Mouse (Mus musculus) heart, embryonic 14.5 days (tissue): ENCODE measurements around the gene Spink8. TPM values are rescaled to one million over a fixed set of nuclear protein-coding genes. Genes with fewer than 3 reads are reported as not detected.
A peak's percentile ranks its signal among the peaks of the same experiment; 100 is the strongest.

ENCODE experiments used
- ATAC-seq: fragments of 200-750 bp; cut with Nextera tagmentation; 2 replicates; pipeline ENCODE4 v1.8.0; 2017; ENCODE audit warnings: low read depth, moderate TSS enrichment; ENCODE audit not compliant: insufficient number of reproducible peaks, insufficient read depth, low FRiP score
- H3K27ac ChIP-seq, 2 experiments: fragments of 200-500 bp in 1 of 2; fragments of 300-500 bp in 1 of 2; sonication (generic) in 1 of 2; replicated peaks in 1 of 2; 2 replicates each; pipeline ENCODE4 v1.5.1; 2012 to 2014; ENCODE audit warnings: low read depth in 2 of 2, low read length in 2 of 2, control low read depth in 1 of 2, mild to moderate bottlenecking in 1 of 2, mixed read lengths in 1 of 2; ENCODE audit not compliant: control insufficient read depth in 1 of 2, insufficient read depth in 1 of 2
- H3K27me3 ChIP-seq: fragments of 300-500 bp; sonication (generic); 2 replicates; pipeline ENCODE4 v1.6.1; 2014; ENCODE audit warnings: mild to moderate bottlenecking, low read length, control low read depth; ENCODE audit not compliant: control insufficient read depth, insufficient read depth
- H3K36me3 ChIP-seq: fragments of 300-500 bp; sonication (generic); 2 replicates; pipeline ENCODE4 v1.6.1; 2014; ENCODE audit warnings: mild to moderate bottlenecking, control low read depth, low read length, mixed read lengths; ENCODE audit not compliant: control insufficient read depth, insufficient read depth
- H3K4me1 ChIP-seq, 2 experiments: fragments of 200-500 bp in 1 of 2; fragments of 300-500 bp in 1 of 2; sonication (generic) in 1 of 2; 2 replicates each; pipeline ENCODE4 v1.6.1; 2012 to 2014; ENCODE audit warnings: low read length in 2 of 2, control low read depth in 1 of 2, mixed read lengths in 1 of 2; ENCODE audit not compliant: control insufficient read depth in 2 of 2, insufficient read depth in 2 of 2
- H3K4me2 ChIP-seq: fragments of 300-500 bp; sonication (generic); 2 replicates; pipeline ENCODE4 v1.6.1; 2014; ENCODE audit warnings: mild to moderate bottlenecking, low read length
- H3K4me3 ChIP-seq, 2 experiments: fragments of 200-500 bp in 1 of 2; fragments of 300-500 bp in 1 of 2; sonication (generic) in 1 of 2; 2 replicates each; pipeline ENCODE4 v1.5.1; 2012 to 2014; ENCODE audit warnings: low read length in 2 of 2, mild to moderate bottlenecking in 2 of 2, control low read depth in 1 of 2, low read depth in 1 of 2, moderate library complexity in 1 of 2; ENCODE audit not compliant: control insufficient read depth in 1 of 2, insufficient read depth in 1 of 2
- H3K9ac ChIP-seq: fragments of 300-500 bp; sonication (generic); 2 replicates; pipeline ENCODE4 v1.6.1; 2014; ENCODE audit warnings: mild to moderate bottlenecking, low read length
- H3K9me3 ChIP-seq: fragments of 300-500 bp; sonication (generic); 2 replicates; pipeline ENCODE4 v1.6.1; 2016; ENCODE audit warnings: low read length, control low read depth; ENCODE audit not compliant: control insufficient read depth
- WGBS: fragments of 180-500 bp; shearing (Covaris S2); extraction: QIAGEN DNeasy Blood & Tissue Kit; methylation state at CpG from one replicate; pipeline ENCODE4 v1.1.7; 2014; 5-methylcytosine and 5-hydroxymethylcytosine counted together
- polyA plus RNA-seq: library from polyadenylated mRNA; unstranded; fragments of >200 nt; fragmentation: Nextera tagmentation; extraction: Ambion mirVana; gene quantifications from 2 replicates; pipeline ENCODE4 v1.2.1, GENCODE M21; 2014

Spink8 gene
- polyA plus RNA-seq, 1 experiment from 2014 or later = not detected

DNA sequence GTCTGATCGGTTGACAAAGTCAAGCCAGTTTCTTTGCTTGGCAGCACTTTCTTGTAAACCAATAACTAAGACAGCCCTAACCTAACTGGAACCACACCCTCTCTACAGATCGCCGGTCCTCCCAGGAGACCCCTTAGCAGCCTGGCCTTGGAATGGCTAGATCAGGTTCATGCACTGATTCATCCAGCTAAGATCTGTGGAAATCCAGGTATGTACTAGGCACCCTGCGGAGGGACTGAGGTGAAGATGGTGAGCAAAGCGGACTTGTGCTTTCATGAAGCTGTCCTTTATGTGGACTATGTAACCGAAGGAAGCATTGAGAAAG lies 21.0 kb downstream of the Spink8 start:
- peaks cover 22% of the 10 kb centered on the region for H3K36me3 ChIP-seq
- H3K9ac ChIP-seq = peak overlapping the region; percentile 80
- WGBS = 8% methylated on average over 6 of the region's 6 CpGs
- H3K4me1 ChIP-seq = peaks cover 4 to 8% of the 10 kb centered on the region in 2 experiments; a peak in 2 of 4 replicates
- H3K27ac ChIP-seq = peak overlapping the region in 1 of 2 experiments; percentile 75; a peak in 1 of 4 replicates
- H3K4me2 ChIP-seq = peak overlapping the region; percentile 95
- ATAC-seq = peak; percentile 43
- H3K9me3 ChIP-seq = no peaks in the 10 kb centered on the region
- peak overlapping the region; percentile 62 to 79 for H3K4me3 ChIP-seq
- no peaks in the 10 kb centered on the region for H3K27me3 ChIP-seq

GRCm38 (mm10) chr9:109849312-109849758 lies 37.3 kb downstream of the Spink8 start, which contains the start of gene Camp:
Gene Camp, minus strand, starts transcription at chr9:109849617.
- Histone ChIP-seq H3K27me3 (no peaks in the 10 kb centered on the region), H3K4me3 (no peak within 1 kb of the TSS), H3K9ac (no peak within 1 kb of the TSS), H3K27ac (no peak within 1 kb of the TSS), H3K9me3 (no peaks in the 10 kb centered on the region), H3K4me1 (peaks cover 0 to 5% of the 10 kb centered on the region in 2 experiments; a peak in 1 of 4 replicates), H3K36me3 (peaks cover 8% of the 10 kb centered on the region), H3K4me2 (no peak within 1 kb of the TSS)
- no peak for ATAC-seq
- 59% methylated on average over 6 of the region's 6 CpGs for WGBS

DNA sequence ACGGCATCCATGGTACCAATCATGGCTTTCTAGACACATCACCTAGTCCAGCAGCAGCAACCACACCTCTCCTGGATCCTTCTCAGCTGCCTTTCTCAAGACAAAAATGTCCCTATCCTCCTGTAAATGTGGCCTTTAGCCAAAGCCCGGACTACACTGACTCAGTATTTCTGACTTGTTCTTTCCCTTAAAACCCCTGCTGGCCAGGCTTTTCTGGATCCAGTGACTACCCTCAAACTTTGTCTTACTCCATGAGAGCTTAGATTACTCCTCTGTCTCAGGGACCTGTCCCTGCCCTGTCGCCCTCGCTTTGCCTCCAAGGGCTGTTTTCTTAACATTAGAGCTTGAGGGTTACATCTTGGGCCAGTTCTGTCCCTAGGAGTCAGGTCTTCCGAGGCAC lies 38.0 kb downstream of the Spink8 start:
- Histone ChIP-seq H3K4me2 (no peak overlapping the region), H3K9me3 (no peaks in the 10 kb centered on the region), H3K36me3 (peaks cover 6% of the 10 kb centered on the region; the same call in 1 of the 2 replicates), H3K4me1 (peaks cover 0 to 5% of the 10 kb centered on the region in 2 experiments; a peak in 1 of 4 replicates), H3K9ac (no peak overlapping the region), H3K27me3 (no peaks in the 10 kb centered on the region), H3K4me3 (no peak overlapping the region), H3K27ac (no peak overlapping the region)
- WGBS = 82% methylated on average over 5 of the region's 5 CpGs
- ATAC-seq = no peak

DNA sequence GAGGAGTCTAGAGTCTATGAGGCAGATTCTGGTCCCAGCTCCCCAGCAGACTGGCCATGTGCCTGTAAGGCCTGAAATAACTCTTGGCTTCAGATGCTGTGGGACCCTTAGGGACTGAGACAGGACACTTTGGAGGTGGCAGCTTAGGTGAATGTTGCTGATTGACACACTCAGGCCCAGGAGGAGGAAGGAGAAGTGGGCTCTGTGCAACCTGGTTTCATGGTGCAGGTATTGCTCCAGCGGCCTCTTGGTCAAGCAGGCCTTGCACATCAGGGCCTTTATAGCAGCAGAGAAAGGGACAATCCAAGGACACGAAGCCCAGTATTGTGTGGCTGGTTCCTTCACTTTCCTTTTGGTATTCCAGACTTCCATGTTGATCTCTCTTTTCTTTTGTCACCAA lies 42.3 kb downstream of the Spink8 start:
- 75% methylated on average over 2 of the region's 2 CpGs for WGBS
- H3K4me3 ChIP-seq = no peak overlapping the region
- H3K27ac ChIP-seq = no peak overlapping the region
- H3K9ac ChIP-seq = no peak overlapping the region
- no peak for ATAC-seq
- no peaks in the 10 kb centered on the region for H3K36me3 ChIP-seq
- no peaks in the 10 kb centered on the region for H3K27me3 ChIP-seq
- 0 out of 4 replicates have a peak, but pooled peaks cover 0 to under 1% of the 10 kb centered on the region in 2 experiments for H3K4me1 ChIP-seq
- H3K4me2 ChIP-seq = no peak overlapping the region
- no peaks in the 10 kb centered on the region for H3K9me3 ChIP-seq

GRCm38 (mm10) chr9:109855947-109856346 lies 43.9 kb downstream of the Spink8 start:
- ATAC-seq = no peak
- no peaks in the 10 kb centered on the region for H3K27me3 ChIP-seq
- no peaks in the 10 kb centered on the region for H3K36me3 ChIP-seq
- no peak overlapping the region for H3K4me3 ChIP-seq
- no peak overlapping the region for H3K9ac ChIP-seq
- H3K4me1 ChIP-seq = no peaks in the 10 kb centered on the region
- H3K9me3 ChIP-seq = no peaks in the 10 kb centered on the region
- no peak overlapping the region for H3K4me2 ChIP-seq
- 63% methylated on average over 6 of the region's 6 CpGs for WGBS
- no peak overlapping the region for H3K27ac ChIP-seq

- 12% methylated on average over 20 of the region's 20 CpGs for WGBS
- Histone ChIP-seq H3K27me3 (no peaks in the 10 kb centered on the region), H3K4me1 (no peaks in the 10 kb centered on the region), H3K9me3 (no peaks in the 10 kb centered on the region), H3K4me3 (peak overlapping the region in 1 of 2 experiments; percentile 0; a peak in 1 of 4 replicates), H3K27ac (no peak overlapping the region), H3K36me3 (no peaks in the 10 kb centered on the region), H3K4me2 (peak overlapping the region; percentile 48), H3K9ac (no peak overlapping the region)
- ATAC-seq = 0 out of 2 replicates have a peak, but pooled peaks have one; percentile 26
These were observed 50.4 kb downstream of the Spink8 start for GRCm38 (mm10) chr9:109862397-109863044.

DNA sequence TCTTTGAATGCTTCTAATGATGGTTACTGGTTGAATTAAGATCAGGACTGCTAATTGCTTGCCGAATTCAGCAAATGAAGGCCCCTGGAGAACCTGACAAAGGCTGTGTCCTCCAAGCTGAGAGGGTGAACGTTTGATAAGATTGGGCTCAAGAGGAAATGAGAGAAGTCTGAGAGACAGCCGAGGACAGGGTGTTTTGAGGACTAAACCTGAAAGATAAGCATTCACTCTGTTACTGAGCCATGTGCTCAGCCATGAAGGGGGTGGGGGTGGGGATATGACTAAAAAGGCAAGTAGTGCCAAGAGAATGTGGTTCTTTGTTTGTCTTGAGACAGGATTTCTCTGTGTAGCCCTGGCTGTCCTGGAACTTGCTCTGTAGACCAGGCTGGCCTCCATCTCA lies 51.0 kb downstream of the Spink8 start:
- no peak for ATAC-seq
- no peak overlapping the region for H3K9ac ChIP-seq
- H3K4me3 ChIP-seq = no peak overlapping the region
- peak overlapping the region; percentile 48 for H3K4me2 ChIP-seq
- no peaks in the 10 kb centered on the region for H3K4me1 ChIP-seq
- no peak overlapping the region for H3K27ac ChIP-seq
- no peaks in the 10 kb centered on the region for H3K36me3 ChIP-seq
- no peaks in the 10 kb centered on the region for H3K9me3 ChIP-seq
- no peaks in the 10 kb centered on the region for H3K27me3 ChIP-seq
- WGBS = 9% methylated on average over 3 of the region's 3 CpGs

GRCm38 (mm10) chr9:109866218-109866617 lies 54.1 kb downstream of the Spink8 start:
- no peak for ATAC-seq
- 28% methylated on average over 2 of the region's 2 CpGs for WGBS

More at GRCm38 (mm10) chr9:109866218-109866617, 54.1 kb downstream of the Spink8 start:
- Histone ChIP-seq H3K36me3 (no peaks in the 10 kb centered on the region), H3K9ac (no peak overlapping the region), H3K27me3 (no peaks in the 10 kb centered on the region), H3K4me2 (no peak overlapping the region), H3K4me3 (no peak overlapping the region), H3K4me1 (no peaks in the 10 kb centered on the region), H3K9me3 (no peaks in the 10 kb centered on the region), H3K27ac (no peak overlapping the region)
